Mouse (Mus musculus) CD4-positive helper T cell, adult 2 months (primary cell): ENCODE results near the gene Irs1.

Experiments
- DNase-seq: peaks from one replicate; pipeline ENCODE4 v3.0.0-alpha.2; 2012; ENCODE audit warnings: low read depth, missing footprints, low spot score

The Irs1 gene

GRCm38 (mm10) chr1:82291151-82291797 lies at the start of gene Irs1:
Gene Irs1, minus strand, starts transcription at chr1:82291416.
- peak; percentile 44 for DNase-seq

GRCm38 (mm10) chr1:82334506-82334905 lies 43.3 kb upstream of the Irs1 start:
- no peak for DNase-seq

GRCm38 (mm10) chr1:82329954-82330247 lies 38.7 kb upstream of the Irs1 start:
- DNase-seq = no peak

GRCm38 (mm10) chr1:82329237-82329953 lies 38.2 kb upstream of the Irs1 start:
- DNase-seq = no peak

GRCm38 (mm10) chr1:82328033-82328775 lies 37.0 kb upstream of the Irs1 start:
- DNase-seq = no peak

GRCm38 (mm10) chr1:82326120-82326519 lies 34.9 kb upstream of the Irs1 start:
- DNase-seq = no peak

- no peak for DNase-seq
Measured at GRCm38 (mm10) chr1:82324131-82324785, 33.0 kb upstream of the Irs1 start.

- no peak for DNase-seq
Measured at GRCm38 (mm10) chr1:82321441-82321840, 30.2 kb upstream of the Irs1 start.

- DNase-seq = no peak
Measured at GRCm38 (mm10) chr1:82320864-82321263, 29.6 kb upstream of the Irs1 start.

GRCm38 (mm10) chr1:82320456-82320855 lies 29.2 kb upstream of the Irs1 start:
- DNase-seq = no peak

- no peak for DNase-seq
Measured at GRCm38 (mm10) chr1:82316746-82317126, 25.5 kb upstream of the Irs1 start.

- peak; percentile 97 for DNase-seq
Measured at GRCm38 (mm10) chr1:82316111-82316745, 25.0 kb upstream of the Irs1 start, which contains the start of gene Rhbdd1. Gene Rhbdd1, plus strand, starts transcription at chr1:82316452.

GRCm38 (mm10) chr1:82304483-82304882 lies 13.3 kb upstream of the Irs1 start:
- no peak for DNase-seq

- no peak for DNase-seq
Measured at GRCm38 (mm10) chr1:82298586-82298985, 7.4 kb upstream of the Irs1 start.

GRCm38 (mm10) chr1:82294102-82294501 lies 2.9 kb upstream of the Irs1 start:
- DNase-seq = peak; percentile 44

GRCm38 (mm10) chr1:82292771-82293170 lies 1.6 kb upstream of the Irs1 start:
- no peak for DNase-seq

GRCm38 (mm10) chr1:82291930-82292712 lies 905 bp upstream of the Irs1 start:
- no peak for DNase-seq

- peak; percentile 25 for DNase-seq
Measured at GRCm38 (mm10) chr1:82290723-82291150, 479 bp downstream of the Irs1 start.

- no peak for DNase-seq
Measured at GRCm38 (mm10) chr1:82289990-82290681, 1.1 kb downstream of the Irs1 start.
